13 mouse cellular contexts compared by ENCODE assay signal in genomic region chr2:29385405-29385804, GRCm38 (mm10). TPM values are rescaled to one million over a fixed set of nuclear protein-coding genes. Genes with fewer than 3 reads are reported as not detected.
DNase-seq lines count a peak whose midpoint lies in the region; ATAC-seq lines count a peak whose summit lies in the region.
"Had no signal": no experiment of that assay in that cellular context is flagged by ENCODE, and none has a peak within 500 bp of the region (broad histone marks: within the 10 kb centered on the region; RNA-seq: fewer than 3 reads in every experiment).

No protein-coding gene starts in this region.

- no peak overlapping the region for H3K9ac ChIP-seq in hindbrain, embryonic 13.5 days
- no peak overlapping the region for H3K9ac ChIP-seq in hindbrain, embryonic 11.5 days (ENCODE audit: low read depth, low read length)
- H3K9ac ChIP-seq: heart, embryonic 12.5 days had no signal

- intact Hi-C loops in gastrocnemius, postnatal 14 days (cut with DNase I; ENCODE audit: low total_unique reads) = no loop called here

- WGBS in hindbrain, embryonic 13.5 days = 33% methylated on average over 10 of the region's 10 CpGs
- WGBS in hindbrain, embryonic 11.5 days = 55% methylated on average over 10 of the region's 10 CpGs

- peaks cover 35% of the 10 kb centered on the region for H3K4me1 ChIP-seq in hindbrain, embryonic 13.5 days (replicated peaks)
- no peaks in the 10 kb centered on the region for H3K4me1 ChIP-seq in hindbrain, embryonic 11.5 days (replicated peaks; ENCODE audit: control insufficient read depth, insufficient read depth, low read length)

- no peak for DNase-seq in hindbrain, embryonic 11.5 days (ENCODE audit: low spot score)
- DNase-seq in A20 (ENCODE audit: low read depth, low spot score) = peak; percentile 61
- peak; percentile 37 for DNase-seq in cerebellum, adult 9-11 months
- peak; percentile 52 for DNase-seq in hindlimb bud, embryonic 11.5 days (ENCODE audit: extremely low spot score, low read depth, low spot score)
- DNase-seq in gastrocnemius, postnatal 14 days = no peak
- DNase-seq in ovary, adult 18-20 months (ENCODE audit: low spot score) = no peak
- DNase-seq in lung, postnatal 4 days = no peak
- DNase-seq: kidney, postnatal 10 days; layer of hippocampus, postnatal 36 days; liver had no signal

- H3K4me2 ChIP-seq in hindbrain, embryonic 13.5 days = no peak overlapping the region
- no peak overlapping the region for H3K4me2 ChIP-seq in hindbrain, embryonic 11.5 days (replicated peaks; ENCODE audit: low read depth, low read length)
- H3K4me2 ChIP-seq: heart, embryonic 12.5 days had no signal

- peak overlapping the region; percentile 50; the same call in 1 of the 2 replicates for H3K27ac ChIP-seq in hindbrain, embryonic 13.5 days
- no peak overlapping the region for H3K27ac ChIP-seq in hindbrain, embryonic 11.5 days (ENCODE audit: low read depth, low read length)

- no peak overlapping the region for H3K4me3 ChIP-seq in hindbrain, embryonic 13.5 days
- no peak overlapping the region for H3K4me3 ChIP-seq in hindbrain, embryonic 11.5 days (ENCODE audit: low read depth, low read length)
- H3K4me3 ChIP-seq: heart, embryonic 12.5 days had no signal

- H3K27me3 ChIP-seq in hindbrain, embryonic 13.5 days = no peaks in the 10 kb centered on the region
- no peaks in the 10 kb centered on the region for H3K27me3 ChIP-seq in hindbrain, embryonic 11.5 days (ENCODE audit: control insufficient read depth, insufficient read depth, low read length)
- H3K27me3 ChIP-seq: heart, embryonic 12.5 days had no signal

- ATAC-seq in hindbrain, embryonic 13.5 days (ENCODE audit: low FRiP score) = no peak
- no peak for ATAC-seq in hindbrain, embryonic 11.5 days (ENCODE audit: low FRiP score)
- ATAC-seq: inflammation-experienced regulatory T-cells, adult 6 months had no signal

- no peaks in the 10 kb centered on the region for H3K36me3 ChIP-seq in hindbrain, embryonic 13.5 days
- no peaks in the 10 kb centered on the region for H3K36me3 ChIP-seq in hindbrain, embryonic 11.5 days (ENCODE audit: control insufficient read depth, insufficient read depth, low read length)

- H3K9me3 ChIP-seq in hindbrain, embryonic 13.5 days = no peaks in the 10 kb centered on the region
- no peaks in the 10 kb centered on the region for H3K9me3 ChIP-seq in hindbrain, embryonic 11.5 days (ENCODE audit: control insufficient read depth, low read length)
- H3K9me3 ChIP-seq: heart, embryonic 12.5 days had no signal

RNA-seq across cellular contexts. Expression of gene Med27, which starts 38.8 kb away (rescaled TPM):
- polyA plus RNA-seq in hindbrain, embryonic 13.5 days (2015; fragmentation: Nextera tagmentation; extraction: Ambion mirVana) = 74.3 and 85.3 TPM in 2 replicates
- 69.8 and 74.6 TPM in 2 replicates for polyA plus RNA-seq in hindbrain, embryonic 11.5 days (2014; fragmentation: Nextera tagmentation; extraction: Ambion mirVana)
- 10 to 100 TPM; 12.7 to 14.4 TPM for total RNA-seq in gastrocnemius, postnatal 14 days (2021)

Comparison
In these comparisons a context has a peak if more than half of its experiments do, and no peak if none do; other contexts are left out.
1. DNase-seq: peak in A20 (single experiment), cerebellum, adult 9-11 months (single experiment) and hindlimb bud, embryonic 11.5 days (single experiment); none in hindbrain, embryonic 11.5 days (single experiment), gastrocnemius, postnatal 14 days (single experiment), ovary, adult 18-20 months (single experiment) and lung, postnatal 4 days (0 of 2).